Mouse (Mus musculus) stomach, postnatal 0 days (tissue): Measurements from ENCODE around the gene Map7. TPM values are rescaled to one million over a fixed set of nuclear protein-coding genes. Genes with fewer than 3 reads are reported as not detected.

ENCODE experiments used
- ATAC-seq: fragments of 200-750 bp; cut with Nextera tagmentation; 2 replicates; pipeline ENCODE4 v1.8.0; 2017; ENCODE audit not compliant: low FRiP score, low TSS enrichment
- DNase-seq: peaks from one replicate; pipeline ENCODE4 v3.0.0-alpha.2; 2016; ENCODE audit warnings: low spot score
- H3K27ac ChIP-seq: fragments of 300-500 bp; sonication (generic); replicated peaks from 2 replicates; pipeline ENCODE4 v1.5.1; 2014; ENCODE audit warnings: mild to moderate bottlenecking, control low read depth
- H3K27me3 ChIP-seq: fragments of 300-500 bp; sonication (generic); 2 replicates; pipeline ENCODE4 v1.6.1; 2014; ENCODE audit warnings: low read length; ENCODE audit not compliant: control insufficient read depth, insufficient read depth
- H3K36me3 ChIP-seq: fragments of 300-500 bp; sonication (generic); 2 replicates; pipeline ENCODE4 v1.6.1; 2014; ENCODE audit warnings: low read length, mixed read lengths; ENCODE audit not compliant: control insufficient read depth, insufficient read depth
- H3K4me1 ChIP-seq: fragments of 300-500 bp; sonication (generic); replicated peaks from 2 replicates; pipeline ENCODE4 v1.6.1; 2014; ENCODE audit warnings: antibody characterized with exemption; ENCODE audit not compliant: control insufficient read depth, insufficient read depth
- H3K4me2 ChIP-seq: fragments of 300-500 bp; sonication (generic); replicated peaks from 2 replicates; pipeline ENCODE4 v1.6.1; 2014; ENCODE audit warnings: low read depth, mild to moderate bottlenecking, control low read depth, moderate library complexity
- H3K4me3 ChIP-seq: fragments of 300-500 bp; sonication (generic); 2 replicates; pipeline ENCODE4 v1.5.1; 2014; ENCODE audit warnings: low read depth, low read length, control low read depth
- H3K9ac ChIP-seq: fragments of 300-500 bp; sonication (generic); 2 replicates; pipeline ENCODE4 v1.6.1; 2014; ENCODE audit warnings: mild to moderate bottlenecking, low read length, control low read depth, mixed read lengths
- H3K9me3 ChIP-seq: fragments of 300-500 bp; sonication (generic); 2 replicates; pipeline ENCODE4 v1.6.1; 2016; ENCODE audit warnings: low read length; ENCODE audit not compliant: control insufficient read depth
- CTCF ChIP-seq: IDR thresholded peaks from 2 replicates; pipeline ENCODE4 v1.5.1; 2016; ENCODE audit warnings: antibody characterized with exemption, low read depth, mild to moderate bottlenecking, moderate library complexity
- EP300 ChIP-seq: optimal IDR thresholded peaks from 2 replicates; pipeline ENCODE3; 2016; ENCODE audit warnings: antibody characterized with exemption
- WGBS: fragments of 180-500 bp; shearing (Covaris S2); extraction: QIAGEN DNeasy Blood & Tissue Kit; methylation state at CpG from one replicate; pipeline ENCODE4 v1.1.7; 2014; 5-methylcytosine and 5-hydroxymethylcytosine counted together
- polyA plus RNA-seq: library from polyadenylated mRNA; unstranded; fragments of >200 nt; fragmentation: Nextera tagmentation; extraction: Ambion mirVana; gene quantifications from 2 replicates; pipeline ENCODE4 v1.2.1, GENCODE M21; 2015

Gene Map7
- polyA plus RNA-seq: 23.0 TPM in 2 replicates

GRCm38 (mm10) chr10:20148130-20148772, at the start of gene Map7:
Gene Map7, plus strand, starts transcription at chr10:20148471.
- Histone ChIP-seq H3K9me3 (no peaks in the 10 kb centered on the region), H3K27ac (peak within 1 kb of the TSS; percentile 88), H3K9ac (peak within 1 kb of the TSS; percentile 89), H3K36me3 (no peaks in the 10 kb centered on the region), H3K4me1 (no peaks in the 10 kb centered on the region), H3K27me3 (no peaks in the 10 kb centered on the region), H3K4me3 (peak within 1 kb of the TSS; percentile 84), H3K4me2 (peak within 1 kb of the TSS; percentile 92)
- DNase-seq: no peak
- 5% methylated on average over 46 of the region's 51 CpGs for WGBS
- peak; percentile 30; the same call in 1 of the 2 replicates for ATAC-seq
- TF ChIP-seq EP300 (no peak), CTCF (no peak)

GRCm38 (mm10) chr10:20101456-20101855, 46.8 kb upstream of the Map7 start:
- Histone ChIP-seq H3K36me3 (peaks cover 9% of the 10 kb centered on the region; the same call in 1 of the 2 replicates), H3K4me1 (no peaks in the 10 kb centered on the region), H3K4me3 (no peak overlapping the region), H3K9me3 (no peaks in the 10 kb centered on the region), H3K9ac (no peak overlapping the region), H3K4me2 (no peak overlapping the region), H3K27me3 (no peaks in the 10 kb centered on the region), H3K27ac (no peak overlapping the region)
- ATAC-seq: no peak
- no peak for DNase-seq
- TF ChIP-seq EP300 (no peak), CTCF (no peak)
- WGBS: 88% methylated on average over 6 of the region's 6 CpGs

GRCm38 (mm10) chr10:20104271-20104931, 43.9 kb upstream of the Map7 start:
- no peaks in the 10 kb centered on the region for H3K27me3 ChIP-seq
- no peak for TF ChIP-seq CTCF
- TF ChIP-seq EP300: peak; percentile 49
- peak overlapping the region; percentile 50 for H3K27ac ChIP-seq
- H3K36me3 ChIP-seq: peaks cover 9% of the 10 kb centered on the region; the same call in 1 of the 2 replicates
- H3K4me1 ChIP-seq: no peaks in the 10 kb centered on the region
- no peak overlapping the region for H3K4me2 ChIP-seq
- no peak overlapping the region for H3K9ac ChIP-seq
- DNase-seq: peak; percentile 45
- ATAC-seq: peak; percentile 89
- H3K4me3 ChIP-seq: no peak overlapping the region
- no peaks in the 10 kb centered on the region for H3K9me3 ChIP-seq
- WGBS: 39% methylated on average over 8 of the region's 8 CpGs

GRCm38 (mm10) chr10:20105575-20105974, 42.7 kb upstream of the Map7 start:
- H3K27ac ChIP-seq: no peak overlapping the region
- DNase-seq: no peak
- ATAC-seq: no peak
- TF ChIP-seq CTCF (no peak), EP300 (no peak)
- no peaks in the 10 kb centered on the region for H3K4me1 ChIP-seq
- no peak overlapping the region for H3K9ac ChIP-seq
- WGBS: 66% methylated on average over 4 of the region's 4 CpGs
- H3K36me3 ChIP-seq: peaks cover 6% of the 10 kb centered on the region; the same call in 1 of the 2 replicates
- H3K9me3 ChIP-seq: no peaks in the 10 kb centered on the region
- H3K27me3 ChIP-seq: no peaks in the 10 kb centered on the region
- no peak overlapping the region for H3K4me2 ChIP-seq
- H3K4me3 ChIP-seq: no peak overlapping the region

- Histone ChIP-seq H3K4me3 (no peak overlapping the region), H3K9ac (no peak overlapping the region), H3K36me3 (peaks cover 3% of the 10 kb centered on the region; the same call in 1 of the 2 replicates), H3K9me3 (no peaks in the 10 kb centered on the region), H3K4me1 (no peaks in the 10 kb centered on the region), H3K4me2 (no peak overlapping the region), H3K27me3 (no peaks in the 10 kb centered on the region), H3K27ac (no peak overlapping the region)
- DNase-seq (no peak), ATAC-seq (no peak)
- no peak for TF ChIP-seq CTCF
- TF ChIP-seq EP300: no peak
- 90% methylated on average over 14 of the region's 14 CpGs for WGBS
Measured at GRCm38 (mm10) chr10:20107031-20107430, 41.2 kb upstream of the Map7 start.

GRCm38 (mm10) chr10:20111508-20111907, 36.8 kb upstream of the Map7 start:
- WGBS: 98% methylated on average over 5 of the region's 5 CpGs
- H3K36me3 ChIP-seq: no peaks in the 10 kb centered on the region; the same call in 1 of the 2 replicates
- no peak overlapping the region for H3K9ac ChIP-seq
- TF ChIP-seq EP300 (no peak), CTCF (no peak)
- no peaks in the 10 kb centered on the region for H3K4me1 ChIP-seq
- no peaks in the 10 kb centered on the region for H3K27me3 ChIP-seq
- no peak overlapping the region for H3K27ac ChIP-seq
- no peak for ATAC-seq
- H3K9me3 ChIP-seq: no peaks in the 10 kb centered on the region
- no peak for DNase-seq
- no peak overlapping the region for H3K4me2 ChIP-seq
- no peak overlapping the region for H3K4me3 ChIP-seq
